Mouse (Mus musculus) limb, embryonic 10.5 days (tissue): ENCODE data around the gene C2cd3. TPM values are rescaled to one million over a fixed set of nuclear protein-coding genes. Genes with fewer than 3 reads are reported as not detected.
A peak's percentile ranks its signal among the peaks of the same experiment; 100 is the strongest.

ENCODE experiments used
- DNase-seq: peaks from one replicate; pipeline ENCODE4 v3.0.0-alpha.2; 2017; ENCODE audit warnings: low spot score
- H3K27ac ChIP-seq: fragments of 300-500 bp; sonication (generic); 2 replicates; pipeline ENCODE4 v1.5.1; 2016; ENCODE audit warnings: mild to moderate bottlenecking
- H3K27me3 ChIP-seq: fragments of 300-500 bp; sonication (generic); 2 replicates; pipeline ENCODE4 v1.6.1; 2016; ENCODE audit warnings: low read depth, mild to moderate bottlenecking; ENCODE audit not compliant: poor library complexity, severe bottlenecking
- H3K36me3 ChIP-seq: fragments of 300-500 bp; sonication (generic); 2 replicates; pipeline ENCODE4 v1.6.1; 2016; ENCODE audit warnings: mild to moderate bottlenecking, moderate library complexity
- H3K4me1 ChIP-seq: fragments of 300-500 bp; sonication (generic); 2 replicates; pipeline ENCODE4 v1.6.1; 2016
- H3K4me3 ChIP-seq: fragments of 300-500 bp; sonication (generic); 2 replicates; pipeline ENCODE4 v1.5.1; 2016; ENCODE audit warnings: mild to moderate bottlenecking, moderate library complexity
- H3K9me3 ChIP-seq: fragments of 300-500 bp; sonication (generic); replicated peaks from 2 replicates; pipeline ENCODE4 v1.6.1; 2016; ENCODE audit warnings: mild to moderate bottlenecking
- WGBS: fragments of 180-500 bp; shearing (Covaris S2); methylation state at CpG from one replicate; pipeline ENCODE4 v1.1.7; 2016; 5-methylcytosine and 5-hydroxymethylcytosine counted together
- polyA plus RNA-seq: library from polyadenylated mRNA; unstranded; fragments of >200 nt; fragmentation: Nextera tagmentation; extraction: Ambion mirVana; gene quantifications from 2 replicates; pipeline ENCODE4 v1.2.1, GENCODE M21; 2016

C2cd3 gene
- polyA plus RNA-seq: 31.2 and 40.3 TPM in 2 replicates

DNA sequence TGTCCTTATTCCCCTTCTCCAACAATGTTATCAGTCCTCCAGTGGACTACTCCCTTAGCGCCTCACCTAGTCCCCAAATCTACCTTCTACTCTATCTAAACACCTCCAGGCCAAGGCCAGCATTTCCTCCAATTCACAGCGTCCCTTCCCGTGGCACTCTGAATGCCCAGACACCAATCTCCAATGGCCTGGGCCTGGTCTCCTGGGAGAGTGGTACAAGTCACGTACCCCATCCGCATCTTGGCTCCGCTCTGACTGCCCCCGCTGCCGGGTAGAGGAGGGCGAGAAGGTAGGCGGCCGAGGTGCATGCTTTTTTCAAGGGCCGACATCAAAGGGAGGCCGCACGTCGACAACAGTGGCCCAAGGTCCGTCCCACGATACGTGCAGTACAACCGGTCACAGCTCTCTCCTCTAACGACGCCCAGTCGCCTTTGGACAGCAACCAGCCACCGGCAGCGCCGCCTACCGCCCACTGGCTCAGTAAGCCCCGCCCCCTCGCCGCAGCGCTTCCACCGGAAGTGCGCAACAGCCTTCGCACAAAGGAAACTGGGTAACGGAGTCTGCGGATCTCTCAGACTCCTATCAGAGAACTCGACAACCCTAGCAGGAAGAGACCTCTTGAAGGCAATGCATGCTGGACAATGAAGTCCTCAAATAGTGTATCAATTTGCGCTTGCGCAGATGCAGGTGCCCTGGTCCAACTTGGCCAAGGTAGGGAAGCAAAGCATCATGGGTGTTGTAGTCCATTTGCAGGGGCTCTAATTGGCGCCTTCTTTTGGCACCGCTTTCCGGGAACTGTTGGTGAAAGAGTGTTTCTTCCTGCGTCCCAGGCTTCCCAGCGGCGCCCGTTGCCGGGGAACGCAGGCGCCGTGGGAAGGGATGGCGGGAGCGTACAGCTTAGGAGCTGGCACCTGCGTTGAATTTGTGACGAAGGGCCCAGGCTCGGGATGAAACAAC, at the start of gene C2cd3, which contains the start of gene Ppme1:
Gene C2cd3 (plus strand): TSS at position 739 of the 957 bp plus-strand sequence.
Gene Ppme1 (minus strand): TSS at position 813 of the 957 bp plus-strand sequence.
- Histone ChIP-seq H3K27me3 (no peaks in the 10 kb centered on the region), H3K4me1 (peaks cover 18% of the 10 kb centered on the region), H3K36me3 (peaks cover 29% of the 10 kb centered on the region), H3K27ac (peak within 1 kb of the TSS; percentile 93), H3K9me3 (no peaks in the 10 kb centered on the region), H3K4me3 (peak within 1 kb of the TSS; percentile 84)
- peak; percentile 99 for DNase-seq
- under 1% methylated on average over 54 of the region's 54 CpGs for WGBS

DNA sequence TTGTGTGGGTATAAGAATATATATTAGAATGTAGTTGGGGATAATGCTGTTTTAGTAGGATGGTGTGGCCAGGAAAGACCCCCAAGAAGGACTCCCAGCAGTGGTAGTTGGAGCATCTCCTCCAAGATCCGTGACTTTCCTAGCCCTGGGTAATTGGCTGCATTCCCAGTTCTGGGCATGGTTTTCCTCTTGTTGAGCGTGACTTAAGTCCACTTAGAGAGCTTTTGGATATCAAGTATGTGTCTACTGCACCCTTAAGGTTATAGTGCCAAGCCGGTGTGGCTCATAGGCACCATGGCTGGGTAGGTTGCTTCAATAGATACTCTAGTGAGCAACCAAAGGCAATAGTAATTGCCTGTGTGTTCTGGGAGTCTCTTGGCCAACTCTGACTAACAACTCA, 48.3 kb upstream of the C2cd3 start:
- Histone ChIP-seq H3K4me1 (no peaks in the 10 kb centered on the region), H3K36me3 (peaks cover 41% of the 10 kb centered on the region), H3K4me3 (no peak overlapping the region), H3K27me3 (no peaks in the 10 kb centered on the region), H3K27ac (no peak overlapping the region), H3K9me3 (no peaks in the 10 kb centered on the region)
- DNase-seq: no peak
- WGBS: 96% methylated on average over 3 of the region's 3 CpGs

DNA sequence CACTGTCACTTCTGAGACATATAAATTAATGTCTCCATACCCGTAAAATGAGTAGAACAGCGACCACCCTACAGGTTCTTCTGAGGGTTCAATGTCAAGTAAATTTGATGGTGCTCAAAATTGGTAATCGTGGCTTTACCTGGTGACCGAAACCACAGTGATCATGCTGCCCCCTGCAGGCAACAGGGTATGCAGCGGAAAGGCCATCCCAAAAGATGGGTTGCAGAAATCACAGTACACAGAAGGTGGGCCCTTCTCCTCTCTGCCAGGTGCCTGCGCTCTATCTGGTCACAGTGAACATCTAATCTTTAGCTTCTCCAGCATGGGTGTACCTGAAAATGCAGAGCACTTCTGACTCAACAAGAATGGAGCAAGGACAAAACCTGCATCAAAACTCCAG, 46.6 kb upstream of the C2cd3 start:
- Histone ChIP-seq H3K4me3 (no peak overlapping the region), H3K9me3 (no peaks in the 10 kb centered on the region), H3K27me3 (no peaks in the 10 kb centered on the region), H3K36me3 (peaks cover 56% of the 10 kb centered on the region), H3K4me1 (no peaks in the 10 kb centered on the region), H3K27ac (no peak overlapping the region)
- peak; percentile 52 for DNase-seq
- 91% methylated on average over 6 of the region's 6 CpGs for WGBS

DNA sequence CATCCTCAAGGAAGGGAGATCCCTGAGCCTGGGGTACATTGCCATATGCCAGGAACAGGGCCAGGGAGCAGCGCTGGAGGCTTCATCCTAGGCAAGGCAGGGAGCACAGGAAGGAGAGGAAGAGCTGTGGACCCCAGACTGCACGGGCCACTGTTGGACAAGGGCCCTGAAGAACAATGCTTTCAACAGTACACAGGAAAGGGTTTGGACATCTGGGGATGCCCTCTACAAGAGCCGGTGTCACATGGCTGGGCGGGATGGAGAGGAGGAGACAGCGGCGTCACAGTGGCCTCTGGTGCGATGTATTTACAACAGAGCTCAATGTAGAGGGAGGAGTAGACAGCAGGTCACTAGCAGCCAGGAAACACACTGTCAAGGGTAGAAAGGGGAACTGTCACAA, 44.5 kb upstream of the C2cd3 start:
- WGBS: 94% methylated on average over 7 of the region's 7 CpGs
- no peak overlapping the region for H3K27ac ChIP-seq
- DNase-seq: no peak

DNA sequence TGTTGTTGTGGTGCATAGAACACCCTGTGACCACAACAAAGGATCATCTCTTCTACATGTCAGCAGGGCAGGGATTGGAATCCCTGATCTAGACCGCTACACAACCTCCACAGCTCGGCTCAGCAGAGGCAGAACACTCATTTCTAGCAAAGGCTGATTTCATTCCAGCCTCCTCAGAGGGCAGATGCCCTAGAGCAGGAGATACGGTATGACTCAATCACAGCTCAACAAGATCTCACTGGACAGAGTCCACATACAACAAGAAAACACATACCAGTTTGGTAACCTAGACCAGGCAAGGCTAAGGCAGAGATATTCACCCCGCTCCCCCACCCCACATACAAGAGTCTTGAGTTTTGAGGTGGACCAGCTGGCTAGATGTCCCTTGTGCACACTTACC, 43.4 kb upstream of the C2cd3 start:
- Histone ChIP-seq H3K36me3 (peaks cover 87% of the 10 kb centered on the region), H3K27me3 (no peaks in the 10 kb centered on the region), H3K9me3 (no peaks in the 10 kb centered on the region), H3K27ac (no peak overlapping the region), H3K4me3 (no peak overlapping the region), H3K4me1 (no peaks in the 10 kb centered on the region)
- WGBS: 95% methylated on average over 4 of the region's 4 CpGs
- no peak for DNase-seq

More for the DNA sequence above, 44.5 kb upstream of the C2cd3 start:
- Histone ChIP-seq H3K9me3 (no peaks in the 10 kb centered on the region), H3K27me3 (no peaks in the 10 kb centered on the region), H3K4me3 (no peak overlapping the region), H3K36me3 (peaks cover 76% of the 10 kb centered on the region), H3K4me1 (no peaks in the 10 kb centered on the region)

DNA sequence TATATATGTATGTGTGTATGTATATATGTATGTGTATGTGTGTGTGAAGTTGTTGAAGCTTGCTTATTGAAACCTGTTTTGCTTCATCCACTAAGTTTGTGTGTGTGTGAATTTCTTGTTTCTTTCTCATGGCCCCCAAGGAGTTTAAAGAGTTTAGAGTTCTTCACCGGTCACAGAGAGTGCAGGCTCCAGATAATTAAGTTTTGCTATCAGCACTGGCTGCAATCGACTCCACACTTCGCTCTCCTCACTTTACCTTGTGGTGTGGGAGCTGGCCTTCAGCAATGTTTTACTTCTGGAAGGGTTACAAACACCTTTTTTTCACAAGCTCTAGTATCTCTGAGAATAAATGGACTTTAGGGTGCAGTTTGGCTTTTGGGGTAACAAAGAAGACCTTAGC, 40.8 kb upstream of the C2cd3 start:
- Histone ChIP-seq H3K27ac (no peak overlapping the region), H3K27me3 (no peaks in the 10 kb centered on the region), H3K36me3 (peaks cover 96% of the 10 kb centered on the region), H3K4me1 (no peaks in the 10 kb centered on the region), H3K4me3 (no peak overlapping the region), H3K9me3 (no peaks in the 10 kb centered on the region)
- no peak for DNase-seq
- 93% methylated on average over 3 of the region's 3 CpGs for WGBS

DNA sequence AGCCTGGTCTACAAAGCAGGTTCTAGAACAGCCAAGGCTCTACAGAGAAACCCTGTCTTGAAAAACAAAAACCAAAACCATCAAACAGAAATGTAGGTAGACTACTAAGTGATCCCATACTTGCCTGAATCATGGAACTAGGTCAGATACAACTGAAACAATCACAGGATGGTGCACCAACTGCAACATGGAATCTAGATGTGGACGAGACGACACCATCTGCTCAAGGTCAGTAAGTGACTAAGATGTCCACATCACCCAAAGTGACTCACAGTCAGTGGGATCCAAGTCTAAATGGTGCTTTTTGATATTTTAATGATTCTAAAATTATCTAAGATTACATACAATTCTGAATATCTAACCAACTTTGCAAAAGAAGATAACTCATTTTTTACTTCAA, 36.1 kb upstream of the C2cd3 start:
- H3K9me3 ChIP-seq: no peaks in the 10 kb centered on the region
- no peak overlapping the region for H3K27ac ChIP-seq
- peaks cover 97% of the 10 kb centered on the region for H3K36me3 ChIP-seq
- WGBS: 87% methylated on average over 2 of the region's 2 CpGs
- H3K4me3 ChIP-seq: no peak overlapping the region
- H3K27me3 ChIP-seq: no peaks in the 10 kb centered on the region
- no peaks in the 10 kb centered on the region for H3K4me1 ChIP-seq
- DNase-seq: no peak

DNA sequence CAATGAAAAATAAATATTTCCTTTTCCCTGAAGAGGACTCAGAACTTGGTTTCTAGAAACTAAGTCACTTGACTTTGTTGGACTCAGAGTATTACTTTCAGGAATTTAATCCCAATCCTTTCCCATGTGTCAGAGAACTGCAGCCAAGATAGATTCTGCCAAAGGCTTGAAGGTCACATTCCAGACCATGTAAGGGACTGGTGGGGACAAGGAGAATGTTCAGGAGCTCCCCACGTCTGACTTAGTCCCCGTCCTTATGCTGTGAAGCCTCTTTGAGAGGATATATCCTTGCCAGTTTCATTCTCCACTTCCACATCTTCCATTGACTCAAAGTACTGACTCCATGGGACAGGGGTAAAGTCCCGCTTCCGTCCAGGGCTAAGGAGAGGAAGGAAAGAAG, 17.0 kb upstream of the C2cd3 start:
- Histone ChIP-seq H3K9me3 (no peaks in the 10 kb centered on the region), H3K4me1 (no peaks in the 10 kb centered on the region), H3K4me3 (no peak overlapping the region), H3K27ac (no peak overlapping the region), H3K27me3 (no peaks in the 10 kb centered on the region), H3K36me3 (peaks cover 39% of the 10 kb centered on the region)
- no peak for DNase-seq
- 92% methylated on average over 4 of the region's 4 CpGs for WGBS

DNA sequence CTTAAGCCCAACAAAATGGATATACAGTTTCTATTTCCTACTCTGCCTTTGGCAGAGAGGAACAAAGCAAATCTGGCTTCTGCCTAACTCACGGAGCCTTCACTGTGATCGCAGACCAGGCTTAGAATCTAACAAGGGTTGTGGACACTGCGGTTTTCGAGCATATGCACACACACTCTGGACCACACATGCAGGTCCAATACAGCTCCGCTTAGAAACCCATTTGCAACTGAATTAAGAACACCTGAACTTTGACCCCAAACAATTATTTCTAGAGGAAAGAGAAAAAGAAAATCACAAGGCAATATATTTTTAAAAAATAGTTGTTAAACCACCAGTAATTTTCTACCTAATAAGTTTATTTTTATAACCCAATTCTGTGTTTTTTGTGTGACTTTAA, 15.7 kb upstream of the C2cd3 start:
- no peaks in the 10 kb centered on the region for H3K27me3 ChIP-seq
- 86% methylated on average over 5 of the region's 5 CpGs for WGBS
- H3K4me3 ChIP-seq: no peak overlapping the region
- H3K4me1 ChIP-seq: no peaks in the 10 kb centered on the region
- no peaks in the 10 kb centered on the region for H3K9me3 ChIP-seq
- H3K27ac ChIP-seq: no peak overlapping the region
- H3K36me3 ChIP-seq: peaks cover 39% of the 10 kb centered on the region
- no peak for DNase-seq

DNA sequence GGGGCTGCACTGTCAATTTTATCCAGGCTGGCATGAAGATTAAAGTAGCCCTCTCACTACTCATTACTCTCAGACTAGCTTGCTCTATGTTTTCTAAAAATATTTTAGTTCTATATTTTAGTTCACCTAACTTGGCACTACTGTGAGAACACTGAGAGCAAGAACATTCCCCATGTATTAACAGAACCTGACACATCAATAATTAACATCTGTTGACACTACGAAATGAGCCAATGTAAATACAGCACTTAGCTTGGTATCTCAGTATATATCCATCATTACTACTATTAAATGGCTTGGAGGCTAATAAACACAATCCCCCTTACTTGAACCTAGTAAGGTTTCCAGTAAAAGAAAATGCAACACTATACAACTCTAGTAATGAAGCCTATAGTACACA, 15.3 kb upstream of the C2cd3 start:
- no peak for DNase-seq
- WGBS: 100% methylated on average over 1 of the region's 1 CpGs
- H3K9me3 ChIP-seq: no peaks in the 10 kb centered on the region
- no peaks in the 10 kb centered on the region for H3K4me1 ChIP-seq
- H3K27ac ChIP-seq: no peak overlapping the region
- no peaks in the 10 kb centered on the region for H3K27me3 ChIP-seq
- H3K4me3 ChIP-seq: no peak overlapping the region
- H3K36me3 ChIP-seq: peaks cover 35% of the 10 kb centered on the region

DNA sequence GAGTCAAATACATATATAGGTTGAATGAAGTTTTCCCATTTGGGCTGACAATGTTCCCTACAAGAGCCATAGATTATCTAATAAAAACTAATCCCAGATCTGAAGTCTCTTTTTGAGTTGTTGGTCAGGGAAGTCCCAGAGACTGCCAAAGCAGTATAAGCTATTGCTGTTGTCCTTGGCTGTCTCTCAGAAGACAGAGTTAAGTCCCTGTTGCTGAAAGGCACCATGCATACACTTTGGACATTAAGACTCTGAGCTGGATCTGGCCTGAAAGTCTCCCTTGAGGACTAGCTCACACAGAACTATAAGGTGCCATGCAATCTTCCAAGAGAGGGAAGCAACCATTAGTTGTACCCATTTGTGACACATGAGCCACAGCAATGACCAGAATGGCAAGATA, 14.2 kb upstream of the C2cd3 start:
- no peak overlapping the region for H3K4me3 ChIP-seq
- no peaks in the 10 kb centered on the region for H3K9me3 ChIP-seq
- DNase-seq: no peak
- peaks cover 27% of the 10 kb centered on the region for H3K36me3 ChIP-seq
- H3K4me1 ChIP-seq: no peaks in the 10 kb centered on the region
- no peak overlapping the region for H3K27ac ChIP-seq
- no peaks in the 10 kb centered on the region for H3K27me3 ChIP-seq

DNA sequence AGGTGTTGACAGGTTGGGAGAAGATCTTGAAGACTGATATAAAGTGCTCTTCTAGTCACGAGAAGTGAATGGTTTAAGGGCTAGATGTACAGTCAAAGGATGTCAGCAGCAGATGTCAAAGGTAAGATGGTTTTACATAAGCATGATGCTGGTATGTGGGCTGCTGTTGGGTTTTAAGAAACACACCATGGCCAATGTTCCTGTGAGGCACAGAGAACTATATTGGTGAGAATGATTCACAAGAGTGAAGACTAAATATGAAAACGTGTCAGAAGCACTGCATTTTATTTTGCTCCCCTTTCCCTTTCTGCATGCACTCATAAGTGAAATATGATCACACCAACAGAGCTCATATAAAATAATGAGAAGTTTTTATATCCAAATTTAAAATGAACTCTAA, 8.9 kb upstream of the C2cd3 start:
- H3K36me3 ChIP-seq: peaks cover 24% of the 10 kb centered on the region
- WGBS: 92% methylated on average over 2 of the region's 2 CpGs
- no peaks in the 10 kb centered on the region for H3K9me3 ChIP-seq
- DNase-seq: no peak
- no peaks in the 10 kb centered on the region for H3K27me3 ChIP-seq
- peaks cover 12% of the 10 kb centered on the region for H3K4me1 ChIP-seq
- H3K4me3 ChIP-seq: no peak overlapping the region
- H3K27ac ChIP-seq: no peak overlapping the region

DNA sequence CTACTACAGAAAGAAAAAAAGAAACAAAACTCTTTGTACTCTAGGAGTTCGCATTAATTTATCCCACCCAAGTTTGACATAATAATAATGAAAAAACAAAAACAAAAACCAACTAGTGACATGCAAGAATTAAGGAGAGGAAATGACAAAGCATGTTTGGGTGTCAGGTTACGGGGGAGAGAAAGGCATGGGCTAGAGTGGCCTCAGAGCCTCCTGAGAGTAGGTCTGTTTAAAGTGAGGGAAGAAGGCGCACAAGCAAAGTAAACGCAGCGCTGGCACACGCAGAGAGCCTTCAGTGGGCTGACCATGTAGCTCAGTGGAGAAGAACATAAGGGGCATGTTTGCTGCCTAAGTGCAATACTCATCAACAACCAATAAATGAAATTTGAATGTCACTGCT, 7.1 kb upstream of the C2cd3 start:
- Histone ChIP-seq H3K36me3 (peaks cover 24% of the 10 kb centered on the region), H3K27me3 (no peaks in the 10 kb centered on the region), H3K27ac (no peak overlapping the region), H3K9me3 (no peaks in the 10 kb centered on the region), H3K4me3 (no peak overlapping the region), H3K4me1 (peaks cover 12% of the 10 kb centered on the region)
- no peak for DNase-seq
- WGBS: 38% methylated on average over 6 of the region's 6 CpGs
